Mouse (Mus musculus): ENCODE data around the gene Nxf2. TPM values are rescaled to one million over a fixed set of nuclear protein-coding genes. Genes with fewer than 3 reads are reported as not detected.

Nxf2 gene
- not detected for polyA plus RNA-seq (2014; fragmentation: Illumina TruSeq; extraction: RNeasy Lipid Tissue Mini Kit (QIAGEN cat#74804); ENCODE audit: insufficient read depth, low read depth, low replicate concordance)

GRCm38 (mm10) chrX:134964546-134964945, at the start of gene Nxf2:
TSS of gene Nxf2 (minus strand) at chrX:134964754.

GRCm38 (mm10) chrX:135008720-135009470, 44.3 kb upstream of the Nxf2 start, which contains the start of gene Zmat1:
TSS of gene Zmat1 (minus strand) at chrX:135009209.

Other genes starting within 250 kb of the Nxf2 start
- 13.4 TPM for gene Armcx1, start 246.8 kb downstream of the Nxf2 start, polyA plus RNA-seq (2014; fragmentation: Illumina TruSeq; extraction: RNeasy Lipid Tissue Mini Kit (QIAGEN cat#74804); ENCODE audit: insufficient read depth, low read depth, low replicate concordance)
- gene Armcx6, start 213.3 kb downstream of the Nxf2 start, polyA plus RNA-seq (2014; fragmentation: Illumina TruSeq; extraction: RNeasy Lipid Tissue Mini Kit (QIAGEN cat#74804); ENCODE audit: insufficient read depth, low read depth, low replicate concordance), result 4.5 TPM
- 21.1 TPM for gene Armcx3, start 208.2 kb downstream of the Nxf2 start, polyA plus RNA-seq (2014; fragmentation: Illumina TruSeq; extraction: RNeasy Lipid Tissue Mini Kit (QIAGEN cat#74804); ENCODE audit: insufficient read depth, low read depth, low replicate concordance)
- 13.4 TPM for gene Armcx2, start 155.5 kb downstream of the Nxf2 start, polyA plus RNA-seq (2014; fragmentation: Illumina TruSeq; extraction: RNeasy Lipid Tissue Mini Kit (QIAGEN cat#74804); ENCODE audit: insufficient read depth, low read depth, low replicate concordance)
- gene Zmat1, start 44.5 kb upstream of the Nxf2 start, polyA plus RNA-seq (2014; fragmentation: Illumina TruSeq; extraction: RNeasy Lipid Tissue Mini Kit (QIAGEN cat#74804); ENCODE audit: insufficient read depth, low read depth, low replicate concordance), result 2.7 TPM
- gene Gm15023, start 212.9 kb upstream of the Nxf2 start, polyA plus RNA-seq (2014; fragmentation: Illumina TruSeq; extraction: RNeasy Lipid Tissue Mini Kit (QIAGEN cat#74804); ENCODE audit: insufficient read depth, low read depth, low replicate concordance), result 0.06 TPM
- gene Tceal6, start 245.9 kb upstream of the Nxf2 start, polyA plus RNA-seq (2014; fragmentation: Illumina TruSeq; extraction: RNeasy Lipid Tissue Mini Kit (QIAGEN cat#74804); ENCODE audit: insufficient read depth, low read depth, low replicate concordance), result 0.86 TPM